ENCODE assay signal across 26 mouse cellular contexts in the genomic region with DNA sequence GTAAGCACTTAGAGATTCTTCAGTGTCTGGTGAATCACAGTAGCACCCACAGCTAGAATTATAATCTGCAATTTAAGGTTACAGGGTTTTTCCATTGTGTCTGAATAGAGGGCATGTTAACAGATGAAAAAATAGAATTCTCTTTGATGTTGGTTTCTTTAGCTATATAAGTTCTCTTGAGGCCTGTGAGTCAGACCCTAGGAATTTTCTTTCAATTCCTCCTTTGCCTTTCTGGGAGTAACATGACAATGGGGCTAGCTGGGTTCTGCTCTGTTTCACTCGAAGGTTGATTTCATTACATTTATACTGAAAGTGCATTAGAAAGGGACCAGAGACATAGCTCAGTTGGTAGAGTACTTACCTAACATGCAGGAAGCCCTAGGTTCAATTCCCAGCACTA.
DNase-seq lines count a peak whose midpoint lies in the region; ATAC-seq and TF ChIP-seq lines count a peak whose summit lies in the region.
"Had no signal": no experiment of that assay in that cellular context is flagged by ENCODE, and none has a peak within 500 bp of the region (broad histone marks: within the 10 kb centered on the region; RNA-seq: fewer than 3 reads in every experiment).

No protein-coding gene starts in this region.

- H3K9me3 ChIP-seq in kidney, postnatal 0 days (replicated peaks; ENCODE audit: low read length) = no peaks in the 10 kb centered on the region
- H3K9me3 ChIP-seq: forebrain, embryonic 10.5 days; heart, embryonic 15.5 days; hindbrain, embryonic 13.5 days; liver, embryonic 15.5 days; lung, embryonic 15.5 days; neural tube, embryonic 15.5 days had no signal

- no peak for TF ChIP-seq POLR2A in bone marrow macrophage, adult 2 months (IDR thresholded peaks at IDR 0.05; ENCODE audit: borderline replicate concordance, low read depth, low read length)
- no peak for TF ChIP-seq POLR2A in myocyte (IDR thresholded peaks at IDR 0.05; ENCODE audit: insufficient read length, low read depth)

- no peaks in the 10 kb centered on the region for H3K79me3 ChIP-seq in C2C12 (ENCODE audit: low read depth)

- peak; percentile 32 for DNase-seq in kidney, postnatal 0 days (ENCODE audit: low spot score)
- DNase-seq in kidney, adult 8-10 months = no peak
- DNase-seq in adrenal gland, postnatal 4 days (ENCODE audit: low spot score in 2 of 2) = no peak
- DNase-seq in left cerebral cortex, postnatal 36 days (ENCODE audit: low spot score in 2 of 2) = no peak
- DNase-seq: adrenal gland, adult 8-10 months; cerebellum, adult 9-10 months; gastrocnemius, postnatal 25 days; heart, postnatal 36 days; kidney, adult 9 months; kidney, postnatal 25 days; liver; right cerebral cortex, adult 18-20 months; right cerebral cortex, postnatal 4 days; thymus, postnatal 14 days had no signal

- WGBS in kidney, postnatal 0 days = 58% methylated on average over 1 of the region's 1 CpGs

- intact Hi-C loops in left cerebral cortex, postnatal 36 days (cut with DNase I) = no loop called here

- no peak overlapping the region for H3K4me2 ChIP-seq in kidney, postnatal 0 days (ENCODE audit: low read length)
- peak overlapping the region; percentile 3 for H3K4me2 ChIP-seq in myocyte (ENCODE audit: low read depth)
- H3K4me2 ChIP-seq: heart, embryonic 15.5 days; hindbrain, embryonic 13.5 days; liver, embryonic 15.5 days; lung, embryonic 15.5 days; midbrain, embryonic 11.5 days; neural tube, embryonic 15.5 days had no signal

- TF ChIP-seq CTCF in kidney, postnatal 0 days (IDR thresholded peaks at IDR 0.05; ENCODE audit: low read depth) = no peak
- no peak for TF ChIP-seq CTCF in C2C12 (IDR thresholded peaks at IDR 0.05; ENCODE audit: control insufficient read depth, insufficient read depth, insufficient read length)
- no peak for TF ChIP-seq CTCF in bone marrow macrophage, adult 2 months (IDR thresholded peaks at IDR 0.05; ENCODE audit: low read depth, low read length)

- no peak overlapping the region for H3K9ac ChIP-seq in kidney, postnatal 0 days (ENCODE audit: low read depth, low read length)
- H3K9ac ChIP-seq: heart, embryonic 15.5 days; hindbrain, embryonic 13.5 days; liver, embryonic 15.5 days; lung, embryonic 15.5 days; neural tube, embryonic 15.5 days had no signal

- no peaks in the 10 kb centered on the region for H3K4me1 ChIP-seq in kidney, postnatal 0 days (replicated peaks; ENCODE audit: insufficient read depth, low read length)
- peaks cover 19% of the 10 kb centered on the region for H3K4me1 ChIP-seq in bone marrow macrophage, adult 2 months (ENCODE audit: control insufficient read depth, insufficient read depth, low read length)
- H3K4me1 ChIP-seq: heart, embryonic 15.5 days; hindbrain, embryonic 13.5 days; lung, embryonic 15.5 days; neural tube, embryonic 15.5 days had no signal

- 0 out of 2 replicates have a peak, but pooled peaks cover 3% of the 10 kb centered on the region for H3K36me3 ChIP-seq in kidney, postnatal 0 days (ENCODE audit: insufficient read depth, low read length)
- H3K36me3 ChIP-seq in C2C12 (ENCODE audit: control insufficient read depth, insufficient read depth) (no peaks in the 10 kb centered on the region), myocyte (ENCODE audit: control insufficient read depth, insufficient read depth) (no peaks in the 10 kb centered on the region)
- H3K36me3 ChIP-seq: forebrain, embryonic 10.5 days; heart, embryonic 15.5 days; liver, embryonic 15.5 days; lung, embryonic 15.5 days; neural tube, embryonic 15.5 days had no signal

- H3ac ChIP-seq in C2C12 (ENCODE audit: control insufficient read depth, insufficient read length, low read depth) (no peak overlapping the region), myocyte (ENCODE audit: control insufficient read depth, insufficient read length) (no peak overlapping the region)

- H3K27ac ChIP-seq in kidney, postnatal 0 days = no peak overlapping the region
- H3K27ac ChIP-seq in bone marrow macrophage, adult 2 months (ENCODE audit: insufficient read depth, low read depth, low read length) = peak overlapping the region; percentile 37
- H3K27ac ChIP-seq: forebrain, embryonic 10.5 days; heart, embryonic 15.5 days; hindbrain, embryonic 13.5 days; layer of hippocampus, adult 2 months; liver, embryonic 15.5 days; lung, embryonic 15.5 days; neural tube, embryonic 15.5 days had no signal

- H3K27me3 ChIP-seq in kidney, postnatal 0 days (ENCODE audit: insufficient read depth, low read length) = no peaks in the 10 kb centered on the region
- H3K27me3 ChIP-seq in C2C12 (ENCODE audit: control insufficient read depth, insufficient read depth, insufficient read length) (no peaks in the 10 kb centered on the region), myocyte (ENCODE audit: control insufficient read depth, insufficient read depth, insufficient read length) (no peaks in the 10 kb centered on the region)
- H3K27me3 ChIP-seq: heart, embryonic 15.5 days; hindbrain, embryonic 13.5 days; liver, embryonic 15.5 days; lung, embryonic 15.5 days; neural tube, embryonic 15.5 days had no signal

- no peaks in the 10 kb centered on the region for H3K79me2 ChIP-seq in C2C12 (ENCODE audit: control insufficient read depth, insufficient read depth)
- no peaks in the 10 kb centered on the region for H3K79me2 ChIP-seq in myocyte (ENCODE audit: control insufficient read depth, insufficient read depth)

- ATAC-seq in kidney, postnatal 0 days (replicated peaks; ENCODE audit: low FRiP score, low read depth) = no peak
- ATAC-seq: activated CD4-positive, CD25-positive, alpha-beta regulatory T cell, adult 4 months had no signal

- H3K4me3 ChIP-seq in kidney, postnatal 0 days (replicated peaks; ENCODE audit: low read depth, low read length) = no peak overlapping the region
- no peak overlapping the region for H3K4me3 ChIP-seq in C2C12 (ENCODE audit: insufficient read depth, poor library complexity, severe bottlenecking)
- no peak overlapping the region for H3K4me3 ChIP-seq in bone marrow macrophage, adult 2 months (ENCODE audit: insufficient read depth, low read length)
- H3K4me3 ChIP-seq in myocyte = no peak overlapping the region
- H3K4me3 ChIP-seq: forebrain, embryonic 10.5 days; heart, embryonic 15.5 days; hindbrain, embryonic 13.5 days; layer of hippocampus, adult 2 months; liver, embryonic 15.5 days; lung, embryonic 15.5 days; neural tube, embryonic 15.5 days had no signal

TF ChIP-seq in C2C12, 6 proteins besides CTCF, POLR2A, EP300 and RAD21:
- TF ChIP-seq FOSL1 (IDR thresholded peaks at IDR 0.05; ENCODE audit: insufficient read depth, low read length, poor library complexity, severe bottlenecking) (peak; percentile 75), MYOG (IDR thresholded peaks at IDR 0.05; ENCODE audit: control insufficient read depth, extremely low read depth, insufficient read length) (no peak)

TF ChIP-seq in myocyte, 11 proteins besides CTCF, POLR2A, EP300 and RAD21:
- no peak for TF ChIP-seq POLR2AphosphoS2 (IDR thresholded peaks at IDR 0.05; ENCODE audit: insufficient read length, low read depth)
- TF ChIP-seq REST (IDR thresholded peaks at IDR 0.05; ENCODE audit: insufficient read depth, insufficient read length) = no peak
- TF ChIP-seq USF1 (IDR thresholded peaks at IDR 0.05; ENCODE audit: low read depth) = no peak
- TF ChIP-seq E2F4 (IDR thresholded peaks at IDR 0.05; ENCODE audit: insufficient read depth) = no peak
- TF ChIP-seq MAX (IDR thresholded peaks at IDR 0.05; ENCODE audit: low read depth) = no peak
- TF ChIP-seq TCF12 (IDR thresholded peaks at IDR 0.05; ENCODE audit: insufficient read depth, poor library complexity, severe bottlenecking) = no peak
- TF ChIP-seq MYOD1 (IDR thresholded peaks at IDR 0.05; ENCODE audit: control insufficient read depth in 1 of 3, insufficient read length in 2 of 3, low read depth in 2 of 3) = no peak
- no peak for TF ChIP-seq SRF (IDR thresholded peaks at IDR 0.05; ENCODE audit: control insufficient read depth, insufficient read length, low read depth)
- TF ChIP-seq MYOG (IDR thresholded peaks at IDR 0.05; ENCODE audit: control insufficient read depth in 1 of 3, insufficient read depth in 1 of 3, insufficient read length in 2 of 3, low read depth in 2 of 3) = no peak
- no peak for TF ChIP-seq TCF3 (IDR thresholded peaks at IDR 0.05; ENCODE audit: insufficient read length, low read depth)
- no peak for TF ChIP-seq CEBPB (IDR thresholded peaks at IDR 0.05; ENCODE audit: insufficient read depth, poor library complexity, severe bottlenecking)
TF ChIP-seq in myocyte: peak in this region for 0.
